Mouse (Mus musculus) liver, adult 2 months (tissue): Measurements from ENCODE around the gene Dctpp1. TPM values are rescaled to one million over a fixed set of nuclear protein-coding genes. Genes with fewer than 3 reads are reported as not detected.
A peak's percentile ranks its signal among the peaks of the same experiment; 100 is the strongest.

ENCODE experiments used
- DNase-seq: peaks from one replicate; pipeline ENCODE4 v3.0.0-alpha.2; 2011; ENCODE audit warnings: low read depth, low spot score; ENCODE audit errors: extremely low read depth
- H3K27ac ChIP-seq: fragments of 200-500 bp; replicated peaks from 2 replicates; pipeline ENCODE4 v1.5.1; 2012; ENCODE audit warnings: low read depth, mild to moderate bottlenecking, control low read depth, inconsistent platforms, low read length; ENCODE audit not compliant: insufficient read depth
- H3K27me3 ChIP-seq: fragments of 200-500 bp; 2 replicates; pipeline ENCODE4 v1.6.1; 2012; ENCODE audit warnings: mild to moderate bottlenecking, moderate library complexity, low read length, inconsistent platforms; ENCODE audit not compliant: control insufficient read depth, insufficient read depth
- H3K36me3 ChIP-seq: fragments of 200-500 bp; 2 replicates; pipeline ENCODE4 v1.6.1; 2012; ENCODE audit warnings: low read length, inconsistent platforms; ENCODE audit not compliant: control insufficient read depth, insufficient read depth
- H3K4me1 ChIP-seq: fragments of 200-500 bp; 2 replicates; pipeline ENCODE4 v1.6.1; 2011; ENCODE audit warnings: low read length; ENCODE audit not compliant: control insufficient read depth, insufficient read depth
- H3K4me3 ChIP-seq: fragments of 200-500 bp; 2 replicates; pipeline ENCODE4 v1.5.1; 2011; ENCODE audit warnings: low read depth, mild to moderate bottlenecking, control low read depth, low read length, moderate library complexity; ENCODE audit not compliant: insufficient read depth
- H3K79me2 ChIP-seq: fragments of 200-500 bp; 2 replicates; pipeline ENCODE4 v1.6.1; 2012; ENCODE audit warnings: inconsistent platforms, mild to moderate bottlenecking, low read length, moderate library complexity; ENCODE audit not compliant: control insufficient read depth, insufficient read depth
- H3K9ac ChIP-seq: fragments of 200-500 bp; 2 replicates; pipeline ENCODE4 v1.6.1; 2012; ENCODE audit warnings: low read depth, mild to moderate bottlenecking, control low read depth, inconsistent platforms, low read length
- CTCF ChIP-seq: fragments of 200-500 bp; IDR thresholded peaks from 2 replicates; pipeline ENCODE4 v1.5.1; 2011; ENCODE audit warnings: low read depth, low read length, control low read depth
- POLR2A ChIP-seq: fragments of 200-500 bp; IDR thresholded peaks from 2 replicates; pipeline ENCODE4 v1.6.1; 2011; ENCODE audit warnings: low read length, control low read depth; ENCODE audit not compliant: insufficient read depth; ENCODE audit errors: extremely low read depth
- WGBS: fragments of 180-500 bp; shearing (Covaris S2); methylation state at CpG from one replicate; pipeline ENCODE4 v1.1.7; 2018; 5-methylcytosine and 5-hydroxymethylcytosine counted together
- polyA plus RNA-seq: library from polyadenylated mRNA; depleted of rRNA; stranded (reverse); fragments of >200 nt; gene quantifications from 2 replicates; pipeline ENCODE4 v1.2.3, GENCODE M21; 2012
- total RNA-seq: library from RNA; depleted of rRNA; stranded (reverse); fragments of >200 nt; gene quantifications from 2 replicates; pipeline ENCODE4 v1.2.3, GENCODE M21; 2014

Gene Dctpp1
- total and polyA plus RNA-seq, 2 experiments: 61.5 to 70.7 TPM

DNA sequence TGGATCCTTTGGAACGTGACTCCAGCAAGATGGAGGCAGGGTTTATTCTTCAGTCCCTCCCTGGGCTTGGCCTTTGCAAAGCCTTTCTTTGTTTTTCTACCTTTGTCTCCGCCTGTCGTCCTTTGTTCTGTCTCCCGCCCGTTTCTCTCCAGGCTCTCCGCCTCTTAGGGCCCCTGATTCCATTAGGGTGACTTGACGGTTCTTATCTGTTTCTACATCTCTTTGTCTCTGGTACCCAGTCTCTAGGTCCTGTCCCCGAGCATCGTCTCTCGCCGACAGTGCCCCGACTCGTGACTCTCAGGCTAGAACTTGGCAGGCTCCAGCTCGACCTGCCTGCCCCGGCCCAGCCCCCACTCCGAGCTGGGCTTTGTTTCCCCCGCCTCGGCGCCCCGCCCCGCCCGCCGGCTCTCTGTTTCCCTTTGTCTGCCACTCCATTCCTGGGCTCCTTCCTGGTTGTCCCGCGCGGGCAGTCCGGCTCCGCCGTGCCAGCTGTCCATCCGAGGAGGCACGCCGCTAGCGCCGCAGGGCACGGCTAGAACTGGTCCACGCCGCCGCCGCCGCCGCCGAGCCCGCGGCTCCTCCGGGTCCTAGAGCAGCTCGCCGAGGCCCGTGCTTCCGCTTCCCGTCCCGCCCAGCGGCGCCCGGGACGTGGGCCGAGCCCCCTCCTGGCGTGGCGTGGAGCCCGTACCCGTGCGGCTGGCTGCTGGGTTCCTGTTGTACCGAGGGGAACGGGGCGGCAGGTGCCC lies 27.7 kb downstream of the Dctpp1 start, which contains the start of the genes Zfp553 and Sept1:
TSS of gene Zfp553 (plus strand) at position 440 of the 746 bp plus-strand sequence.
TSS of gene Sept1 (minus strand) at position 509 of the 746 bp plus-strand sequence.
- peaks cover 4% of the 10 kb centered on the region; the same call in 1 of the 2 replicates for H3K79me2 ChIP-seq
- WGBS: under 1% methylated on average over 64 of the region's 64 CpGs
- peaks cover 6% of the 10 kb centered on the region; the same call in 1 of the 2 replicates for H3K36me3 ChIP-seq
- H3K9ac ChIP-seq: peak within 1 kb of the TSS; percentile 87
- peak within 1 kb of the TSS; percentile 88 for H3K4me3 ChIP-seq
- TF ChIP-seq CTCF (no peak), POLR2A (peak; percentile 45; the same call in 1 of the 2 replicates)
- H3K27me3 ChIP-seq: no peaks in the 10 kb centered on the region
- H3K27ac ChIP-seq: peak within 1 kb of the TSS; percentile 92
- peak; percentile 74 for DNase-seq
- peaks cover 9% of the 10 kb centered on the region; the same call in 1 of the 2 replicates for H3K4me1 ChIP-seq

- Histone ChIP-seq H3K4me3 (peak overlapping the region; percentile 88), H3K27ac (peak overlapping the region; percentile 68; the same call in 1 of the 2 replicates), H3K9ac (peak overlapping the region; percentile 1), H3K27me3 (no peaks in the 10 kb centered on the region), H3K4me1 (peaks cover 9% of the 10 kb centered on the region; the same call in 1 of the 2 replicates), H3K36me3 (peaks cover 6% of the 10 kb centered on the region; the same call in 1 of the 2 replicates), H3K79me2 (peaks cover 4% of the 10 kb centered on the region; the same call in 1 of the 2 replicates)
- DNase-seq: no peak
- 39% methylated on average over 20 of the region's 20 CpGs for WGBS
- TF ChIP-seq POLR2A (no peak), CTCF (no peak)
Measured at GRCm38 (mm10) chr7:127231826-127232621, 28.5 kb downstream of the Dctpp1 start.

DNA sequence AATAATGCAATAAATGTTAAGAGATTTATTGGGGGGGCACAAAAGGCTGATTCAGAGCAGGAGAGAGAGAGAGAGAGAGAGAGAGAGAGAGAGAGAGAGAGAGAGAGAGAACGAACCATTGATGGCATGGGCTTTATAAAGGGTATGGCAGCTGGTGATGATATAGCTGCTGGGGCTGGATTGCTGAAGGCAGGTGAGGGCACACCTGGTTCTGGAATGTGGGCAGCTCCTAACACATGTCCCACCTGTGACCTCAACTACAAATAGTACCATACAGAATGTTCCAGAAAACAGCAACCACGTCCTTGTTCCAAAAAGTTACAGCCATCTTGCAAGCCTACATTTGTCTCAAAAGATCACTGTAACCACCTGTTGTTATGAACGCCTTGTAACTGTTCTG lies 29.1 kb downstream of the Dctpp1 start:
- Histone ChIP-seq H3K79me2 (peaks cover 4% of the 10 kb centered on the region; the same call in 1 of the 2 replicates), H3K27me3 (no peaks in the 10 kb centered on the region), H3K4me3 (no peak overlapping the region), H3K4me1 (peaks cover 9% of the 10 kb centered on the region; the same call in 1 of the 2 replicates), H3K27ac (no peak overlapping the region), H3K9ac (no peak overlapping the region), H3K36me3 (peaks cover 6% of the 10 kb centered on the region; the same call in 1 of the 2 replicates)
- WGBS: 86% methylated on average over 3 of the region's 3 CpGs
- no peak for TF ChIP-seq POLR2A
- TF ChIP-seq CTCF: no peak
- DNase-seq: no peak

GRCm38 (mm10) chr7:127228615-127229303 lies 31.8 kb downstream of the Dctpp1 start:
- Histone ChIP-seq H3K36me3 (no peaks in the 10 kb centered on the region), H3K4me1 (peaks cover 8% of the 10 kb centered on the region; the same call in 1 of the 2 replicates), H3K27me3 (no peaks in the 10 kb centered on the region), H3K79me2 (peaks cover 4% of the 10 kb centered on the region; the same call in 1 of the 2 replicates), H3K27ac (no peak overlapping the region), H3K9ac (no peak overlapping the region), H3K4me3 (no peak overlapping the region)
- DNase-seq: peak; percentile 72
- no peak for TF ChIP-seq POLR2A
- TF ChIP-seq CTCF: peak; percentile 87
- WGBS: 53% methylated on average over 4 of the region's 4 CpGs

DNA sequence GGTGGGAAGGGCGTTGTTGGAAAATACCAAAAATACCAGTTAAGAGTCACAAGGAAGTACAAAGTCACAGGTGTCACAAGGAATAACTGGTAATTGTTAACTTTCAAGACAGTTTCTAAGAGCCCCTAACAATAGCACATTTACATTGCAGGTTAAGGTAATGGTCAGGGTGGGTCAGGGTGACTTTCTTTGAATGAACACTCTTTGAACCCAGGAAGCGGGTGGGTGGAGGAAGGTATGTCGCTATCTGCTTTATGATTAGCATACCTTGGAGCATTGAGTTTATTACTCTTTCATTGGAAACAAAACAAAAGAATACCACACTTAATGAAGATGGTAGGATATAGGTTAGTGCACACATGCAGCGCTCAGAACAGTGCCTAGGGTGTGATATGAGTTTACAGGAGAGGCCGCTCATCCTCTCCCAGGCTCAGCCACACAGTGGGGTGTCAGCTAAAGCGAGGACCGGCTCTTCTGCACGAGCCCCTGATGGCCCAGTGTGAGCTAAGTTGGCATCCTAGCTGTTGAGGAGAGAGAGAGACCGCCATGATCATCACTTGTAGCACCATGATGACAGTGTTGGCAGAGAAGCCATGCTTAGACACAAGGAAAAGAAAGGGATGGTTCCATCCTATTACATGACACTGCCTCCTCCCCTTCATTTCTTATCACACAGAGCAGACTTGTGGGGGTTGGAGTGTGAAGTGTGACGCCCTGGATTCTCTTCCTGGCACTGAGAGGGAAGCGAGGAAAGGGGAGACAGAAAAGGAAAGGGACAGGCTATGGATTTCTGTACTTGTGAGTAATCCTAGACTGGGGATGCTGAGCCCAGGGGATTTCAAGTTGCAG lies 35.1 kb downstream of the Dctpp1 start:
- TF ChIP-seq CTCF (no peak), POLR2A (no peak)
- H3K36me3 ChIP-seq: no peaks in the 10 kb centered on the region
- DNase-seq: no peak
- no peaks in the 10 kb centered on the region for H3K27me3 ChIP-seq
- H3K27ac ChIP-seq: no peak overlapping the region
- no peaks in the 10 kb centered on the region for H3K79me2 ChIP-seq
- no peak overlapping the region for H3K9ac ChIP-seq
- no peaks in the 10 kb centered on the region for H3K4me1 ChIP-seq
- 91% methylated on average over 11 of the region's 11 CpGs for WGBS
- no peak overlapping the region for H3K4me3 ChIP-seq
